Mouse (Mus musculus) embryonic facial prominence, embryonic 14.5 days (tissue): Measurements from ENCODE around the gene Fhit. TPM values are rescaled to one million over a fixed set of nuclear protein-coding genes. Genes with fewer than 3 reads are reported as not detected.

Source experiments
- ATAC-seq: fragments of 200-750 bp; cut with Nextera tagmentation; 2 replicates; pipeline ENCODE4 v1.8.0; 2017; ENCODE audit warnings: low read depth, moderate number of reproducible peaks, moderate TSS enrichment
- DNase-seq: peaks from one replicate; pipeline ENCODE4 v3.0.0-alpha.2; 2015; ENCODE audit warnings: low spot score
- H3K27ac ChIP-seq: fragments of 300-500 bp; sonication (generic); replicated peaks from 2 replicates; pipeline ENCODE4 v1.5.1; 2014; ENCODE audit warnings: low read depth, mild to moderate bottlenecking, low read length, moderate library complexity
- H3K27me3 ChIP-seq: fragments of 300-500 bp; sonication (generic); replicated peaks from 2 replicates; pipeline ENCODE4 v1.6.1; 2014; ENCODE audit warnings: low read length; ENCODE audit not compliant: control insufficient read depth, insufficient read depth
- H3K36me3 ChIP-seq: fragments of 300-500 bp; sonication (generic); 2 replicates; pipeline ENCODE4 v1.6.1; 2014; ENCODE audit warnings: low read length, mixed read lengths; ENCODE audit not compliant: control insufficient read depth, insufficient read depth
- H3K4me1 ChIP-seq: fragments of 300-500 bp; sonication (generic); 2 replicates; pipeline ENCODE4 v1.6.1; 2014; ENCODE audit warnings: antibody characterized with exemption, low read length; ENCODE audit not compliant: control insufficient read depth, insufficient read depth
- H3K4me2 ChIP-seq: fragments of 300-500 bp; sonication (generic); 2 replicates; pipeline ENCODE4 v1.6.1; 2014; ENCODE audit warnings: low read depth, mild to moderate bottlenecking, low read length, moderate library complexity, mixed read lengths
- H3K4me3 ChIP-seq: fragments of 300-500 bp; sonication (generic); 2 replicates; pipeline ENCODE4 v1.5.1; 2014; ENCODE audit warnings: low read depth, mild to moderate bottlenecking, low read length
- H3K9ac ChIP-seq: fragments of 300-500 bp; sonication (generic); 2 replicates; pipeline ENCODE4 v1.6.1; 2014; ENCODE audit warnings: low read depth, mild to moderate bottlenecking, low read length, moderate library complexity, mixed read lengths
- H3K9me3 ChIP-seq: fragments of 300-500 bp; sonication (generic); 2 replicates; pipeline ENCODE4 v1.6.1; 2016; ENCODE audit warnings: low read length; ENCODE audit not compliant: control insufficient read depth
- WGBS: fragments of 180-500 bp; shearing (Covaris S2); extraction: QIAGEN DNeasy Blood & Tissue Kit; methylation state at CpG from one replicate; pipeline ENCODE4 v1.1.7; 2014; 5-methylcytosine and 5-hydroxymethylcytosine counted together
- polyA plus RNA-seq: library from polyadenylated mRNA; unstranded; fragments of >200 nt; fragmentation: Nextera tagmentation; extraction: Ambion mirVana; gene quantifications from 2 replicates; pipeline ENCODE4 v1.2.1, GENCODE M21; 2014

Gene Fhit
- polyA plus RNA-seq, 1 experiment from 2014 or later: 8.1 TPM

- no peak overlapping the region for H3K9ac ChIP-seq
- WGBS: 92% methylated on average over 2 of the region's 2 CpGs
- H3K36me3 ChIP-seq: no peaks in the 10 kb centered on the region
- H3K27ac ChIP-seq: no peak overlapping the region
- DNase-seq (no peak), ATAC-seq (no peak)
- no peak overlapping the region for H3K4me3 ChIP-seq
- H3K4me1 ChIP-seq: no peaks in the 10 kb centered on the region
- H3K4me2 ChIP-seq: no peak overlapping the region
- no peaks in the 10 kb centered on the region for H3K9me3 ChIP-seq
- H3K27me3 ChIP-seq: no peaks in the 10 kb centered on the region
These were observed 729.3 kb downstream of the Fhit start for GRCm38 (mm10) chr14:10432502-10432901.

- Histone ChIP-seq H3K4me3 (no peak overlapping the region), H3K9me3 (no peaks in the 10 kb centered on the region), H3K36me3 (no peaks in the 10 kb centered on the region), H3K27me3 (no peaks in the 10 kb centered on the region), H3K27ac (no peak overlapping the region), H3K9ac (no peak overlapping the region), H3K4me1 (no peaks in the 10 kb centered on the region), H3K4me2 (no peak overlapping the region)
- DNase-seq (no peak), ATAC-seq (no peak)
- 91% methylated on average over 3 of the region's 3 CpGs for WGBS
These were observed 731.3 kb downstream of the Fhit start for GRCm38 (mm10) chr14:10430396-10431000.

GRCm38 (mm10) chr14:10423499-10423898, 738.3 kb downstream of the Fhit start:
- Histone ChIP-seq H3K4me1 (no peaks in the 10 kb centered on the region), H3K9ac (no peak overlapping the region), H3K4me3 (no peak overlapping the region), H3K36me3 (no peaks in the 10 kb centered on the region), H3K27ac (no peak overlapping the region), H3K4me2 (no peak overlapping the region), H3K9me3 (no peaks in the 10 kb centered on the region), H3K27me3 (no peaks in the 10 kb centered on the region)
- peak; percentile 18 for DNase-seq
- WGBS: 71% methylated on average over 3 of the region's 3 CpGs
- ATAC-seq: no peak; the same call in 1 of the 2 replicates

- ATAC-seq: no peak
These were observed 739.6 kb downstream of the Fhit start for GRCm38 (mm10) chr14:10422261-10422660.

GRCm38 (mm10) chr14:10415068-10415467, 746.8 kb downstream of the Fhit start:
- H3K36me3 ChIP-seq: no peaks in the 10 kb centered on the region
- H3K4me2 ChIP-seq: no peak overlapping the region
- H3K4me1 ChIP-seq: no peaks in the 10 kb centered on the region
- no peaks in the 10 kb centered on the region for H3K27me3 ChIP-seq
- H3K27ac ChIP-seq: no peak overlapping the region
- H3K9me3 ChIP-seq: no peaks in the 10 kb centered on the region
- DNase-seq: no peak
- ATAC-seq: no peak
- WGBS: 83% methylated on average over 5 of the region's 5 CpGs
- no peak overlapping the region for H3K4me3 ChIP-seq
- H3K9ac ChIP-seq: no peak overlapping the region

More at GRCm38 (mm10) chr14:10422261-10422660, 739.6 kb downstream of the Fhit start:
- Histone ChIP-seq H3K9ac (no peak overlapping the region), H3K9me3 (no peaks in the 10 kb centered on the region), H3K4me3 (no peak overlapping the region), H3K4me1 (no peaks in the 10 kb centered on the region), H3K27me3 (no peaks in the 10 kb centered on the region), H3K4me2 (no peak overlapping the region), H3K36me3 (no peaks in the 10 kb centered on the region), H3K27ac (no peak overlapping the region)
- no peak for DNase-seq
- whole genome bisulfite sequencing: 69% methylated on average over 1 of the region's 1 CpGs

- Histone ChIP-seq H3K4me1 (no peaks in the 10 kb centered on the region), H3K4me3 (no peak overlapping the region), H3K36me3 (no peaks in the 10 kb centered on the region), H3K27ac (no peak overlapping the region), H3K27me3 (no peaks in the 10 kb centered on the region), H3K4me2 (no peak overlapping the region), H3K9ac (no peak overlapping the region), H3K9me3 (no peaks in the 10 kb centered on the region)
- peak; percentile 5 for DNase-seq
- ATAC-seq: no peak
- WGBS: 85% methylated on average over 3 of the region's 3 CpGs
These were observed 752.4 kb downstream of the Fhit start for GRCm38 (mm10) chr14:10409306-10409962.

- H3K27me3 ChIP-seq: no peaks in the 10 kb centered on the region
- no peaks in the 10 kb centered on the region for H3K4me1 ChIP-seq
- no peaks in the 10 kb centered on the region for H3K9me3 ChIP-seq
- DNase-seq (no peak), ATAC-seq (no peak)
- no peak overlapping the region for H3K27ac ChIP-seq
- no peak overlapping the region for H3K4me2 ChIP-seq
- WGBS: 61% methylated on average over 1 of the region's 1 CpGs
- no peak overlapping the region for H3K9ac ChIP-seq
- no peaks in the 10 kb centered on the region for H3K36me3 ChIP-seq
- H3K4me3 ChIP-seq: no peak overlapping the region
These were observed 756.5 kb downstream of the Fhit start for GRCm38 (mm10) chr14:10405346-10405745.

- no peak for ATAC-seq
- WGBS: 75% methylated on average over 5 of the region's 5 CpGs
- H3K4me2 ChIP-seq: no peak overlapping the region
These were observed 793.8 kb downstream of the Fhit start for GRCm38 (mm10) chr14:10367783-10368680.

More at GRCm38 (mm10) chr14:10367783-10368680, 793.8 kb downstream of the Fhit start:
- no peak overlapping the region for H3K9ac ChIP-seq
- H3K4me3 ChIP-seq: no peak overlapping the region
- no peak overlapping the region for H3K27ac ChIP-seq
- no peaks in the 10 kb centered on the region for H3K9me3 ChIP-seq
- no peaks in the 10 kb centered on the region for H3K36me3 ChIP-seq
- no peaks in the 10 kb centered on the region for H3K27me3 ChIP-seq
- H3K4me1 ChIP-seq: no peaks in the 10 kb centered on the region
- DNase-seq: peak; percentile 5
